Mouse (Mus musculus) forebrain, embryonic 10.5 days (tissue): Measurements from ENCODE around the gene Gm10961. TPM values are rescaled to one million over a fixed set of nuclear protein-coding genes. Genes with fewer than 3 reads are reported as not detected.

Experiments
- polyA plus RNA-seq: library from polyadenylated mRNA; unstranded; fragments of >200 nt; fragmentation: Nextera tagmentation; extraction: Ambion mirVana; gene quantifications from 2 replicates; pipeline ENCODE4 v1.2.1, GENCODE M21; 2016

Gm10961 gene
- polyA plus RNA-seq, 1 experiment from 2014 or later = not detected

Other genes with a start within 250 kb of the Gm10961 start
- not detected in 2 replicates for gene Kcnc4, start 171.8 kb upstream of the Gm10961 start, polyA plus RNA-seq
- gene Slc6a17, start 113.3 kb upstream of the Gm10961 start, polyA plus RNA-seq = 2.4 and 3.7 TPM in 2 replicates
- gene Ubl4b, start 76.2 kb upstream of the Gm10961 start, polyA plus RNA-seq = 0.46 and 0.54 TPM in 2 replicates
- gene Alx3, start 36.3 kb upstream of the Gm10961 start, polyA plus RNA-seq = 41.0 and 41.6 TPM in 2 replicates
- gene Strip1, start 372 bp downstream of the Gm10961 start, polyA plus RNA-seq = 69.0 and 70.5 TPM in 2 replicates
- gene Ahcyl1, start 65.2 kb downstream of the Gm10961 start, polyA plus RNA-seq = 92.3 and 92.4 TPM in 2 replicates
- gene Csf1, start 129.1 kb downstream of the Gm10961 start, polyA plus RNA-seq = 4.6 and 4.8 TPM in 2 replicates
- gene Eps8l3, start 245.9 kb downstream of the Gm10961 start, polyA plus RNA-seq = not detected in 2 replicates